Mouse (Mus musculus) ES-Bruce4 (cell line): ENCODE measurements around the gene Gys2.

Experiments
- CTCF ChIP-seq: IDR thresholded peaks from one replicate; pipeline ENCODE4 v1.8.1; 2011; ENCODE audit warnings: low read depth, low read length
- EP300 ChIP-seq: IDR thresholded peaks from 2 replicates; pipeline ENCODE4 v1.6.1; 2011; ENCODE audit warnings: low read depth, low read length; ENCODE audit not compliant: insufficient read depth
- POLR2A ChIP-seq: IDR thresholded peaks from one replicate; pipeline ENCODE4 v1.8.1; 2011; ENCODE audit warnings: low read length; ENCODE audit not compliant: insufficient read depth

- TF ChIP-seq CTCF (no peak), POLR2A (no peak), EP300 (no peak)
These were observed 77.2 kb downstream of the Gys2 start for GRCm38 (mm10) chr6:142395756-142396155.
